Mouse (Mus musculus): ENCODE data around the gene Nav2.

DNA sequence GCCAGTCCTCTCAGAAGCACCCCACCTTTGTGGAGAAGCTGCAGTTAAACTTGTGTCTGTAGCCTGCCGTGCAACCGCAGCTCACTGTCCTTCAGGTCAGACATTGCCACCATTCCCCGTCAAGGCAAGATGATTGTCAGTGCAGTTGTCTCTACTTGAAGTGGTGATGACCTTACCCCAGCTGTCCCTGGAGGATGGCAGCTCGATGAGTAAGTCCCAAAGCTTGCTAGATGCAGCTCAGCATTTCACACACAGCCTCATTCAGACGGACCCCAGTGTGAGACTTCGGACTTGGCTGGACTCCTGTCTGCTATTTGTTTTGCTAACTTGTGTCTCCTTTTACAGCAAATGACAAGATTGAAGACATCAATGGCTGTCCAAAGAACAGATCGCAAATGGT lies 463.5 kb downstream of the Nav2 start:
- TF ChIP-seq CTCF (IDR thresholded peaks at IDR 0.05; ENCODE audit: low read depth, low read length): no peak
- TF ChIP-seq TAL1 (conservative IDR thresholded peaks at IDR 0.05; ENCODE audit: low read depth, low read length): no peak
- TF ChIP-seq GATA1 (IDR thresholded peaks at IDR 0.05; ENCODE audit: borderline replicate concordance, low read length): no peak
